Mouse (Mus musculus) olfactory bulb, adult 2 months (tissue): ENCODE measurements around the gene Cit.

Experiments used
- CTCF ChIP-seq: fragments of 200-500 bp; IDR thresholded peaks from 2 replicates; pipeline ENCODE4 v1.5.1; 2012; ENCODE audit warnings: low read depth, mild to moderate bottlenecking, low read length, moderate library complexity; ENCODE audit not compliant: insufficient read depth
- POLR2A ChIP-seq: fragments of 200-500 bp; IDR thresholded peaks from 2 replicates; pipeline ENCODE4 v1.6.1; 2012; ENCODE audit warnings: mild to moderate bottlenecking, low read depth, low read length, moderate library complexity; ENCODE audit not compliant: insufficient read depth

DNA sequence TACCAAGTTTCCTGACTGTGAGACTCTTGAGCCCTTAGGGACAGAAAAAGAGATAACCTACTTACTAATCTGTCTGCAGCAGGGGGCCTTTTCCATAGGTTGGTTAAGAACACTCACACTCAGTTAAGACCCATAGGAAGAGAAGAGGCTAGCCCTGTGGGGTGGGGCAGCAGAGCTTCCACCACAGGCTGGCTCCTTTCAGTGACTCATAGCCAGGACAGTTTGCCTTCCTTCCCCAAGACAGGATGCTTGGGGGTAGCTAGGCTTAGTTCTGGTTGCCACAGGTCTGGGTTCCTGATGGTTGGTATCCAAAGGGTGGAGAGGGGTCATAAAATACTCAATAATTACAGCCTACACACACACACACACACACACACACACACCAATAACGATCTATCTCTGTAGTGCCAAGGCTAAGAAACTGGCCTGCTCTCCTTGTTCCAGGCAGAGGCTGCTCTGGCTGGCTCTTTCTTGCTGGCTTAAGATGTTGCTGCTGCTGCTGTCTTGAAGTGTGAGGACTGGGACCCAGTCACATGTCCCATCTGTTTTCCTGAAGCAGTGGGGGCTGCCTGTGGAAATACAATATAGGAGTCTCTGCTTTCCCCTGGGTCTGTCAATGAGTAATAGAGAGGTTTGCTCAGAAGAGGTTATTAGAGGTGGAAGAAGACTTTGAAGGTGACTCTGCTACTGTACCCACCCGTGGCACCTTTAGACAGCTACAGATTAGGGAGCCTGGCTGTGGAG lies 165.0 kb downstream of the Cit start:
- TF ChIP-seq CTCF (no peak), POLR2A (no peak)
